Mouse (Mus musculus): ENCODE measurements around the gene Syp.

The Syp gene

DNA sequence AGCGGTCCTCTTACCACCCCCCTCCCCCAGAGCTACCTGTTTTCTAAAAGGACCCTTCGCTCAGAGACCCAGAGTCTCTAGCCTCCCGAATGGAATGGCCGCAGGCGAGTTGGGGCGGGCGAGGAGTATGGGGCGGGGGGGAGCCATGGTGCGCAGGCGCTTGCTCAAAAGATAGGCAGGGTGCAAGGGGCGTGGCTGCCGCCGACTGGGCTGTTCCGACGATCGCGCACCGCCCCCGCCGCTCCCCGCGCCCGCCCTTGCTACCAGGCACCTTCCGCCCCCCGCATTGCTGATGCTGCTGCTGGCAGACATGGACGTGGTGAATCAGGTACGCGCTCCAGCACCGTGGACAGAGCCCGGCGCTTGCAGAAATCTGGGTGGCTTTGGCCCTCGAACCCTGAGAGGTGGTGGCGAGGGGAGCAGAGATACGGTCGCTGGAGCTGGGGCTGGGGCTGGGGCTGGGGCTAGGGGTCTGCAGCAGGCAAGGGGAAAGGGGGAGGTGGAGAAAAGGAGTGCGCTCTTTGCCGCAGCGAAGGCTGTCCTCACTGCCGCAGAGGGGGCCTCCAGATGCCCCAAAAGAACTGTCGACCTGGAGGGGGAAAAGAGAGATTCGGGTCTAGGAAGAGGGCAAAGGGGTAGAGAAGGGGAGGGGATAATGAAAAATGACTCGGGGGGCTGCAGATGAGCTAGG lies at the start of gene Syp:
TSS of gene Syp (plus strand) at position 71 of the 691 bp plus-strand sequence.
- peak; percentile 87 for DNase-seq (ENCODE audit: low spot score)

DNA sequence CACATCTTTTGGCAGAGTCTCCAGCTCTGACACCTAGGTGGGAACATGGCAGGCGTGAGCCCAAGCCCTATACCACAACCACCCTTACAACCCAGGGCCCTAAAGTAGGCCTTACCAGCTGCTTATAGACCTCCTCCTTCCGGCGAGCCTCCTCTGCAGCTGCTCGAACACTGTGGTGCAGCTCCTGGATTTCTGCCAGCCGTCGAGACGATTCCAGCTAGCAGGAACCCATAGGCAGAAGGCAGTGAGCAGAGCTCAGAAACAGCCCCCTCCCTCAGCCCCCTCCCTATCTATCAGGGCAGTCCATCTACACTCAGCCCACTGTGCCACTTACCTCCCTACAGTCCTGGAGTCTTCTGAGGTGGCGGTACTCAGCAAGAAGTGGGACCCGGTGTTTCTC lies 42.9 kb upstream of the Syp start:
- DNase-seq (ENCODE audit: low spot score) = no peak

DNA sequence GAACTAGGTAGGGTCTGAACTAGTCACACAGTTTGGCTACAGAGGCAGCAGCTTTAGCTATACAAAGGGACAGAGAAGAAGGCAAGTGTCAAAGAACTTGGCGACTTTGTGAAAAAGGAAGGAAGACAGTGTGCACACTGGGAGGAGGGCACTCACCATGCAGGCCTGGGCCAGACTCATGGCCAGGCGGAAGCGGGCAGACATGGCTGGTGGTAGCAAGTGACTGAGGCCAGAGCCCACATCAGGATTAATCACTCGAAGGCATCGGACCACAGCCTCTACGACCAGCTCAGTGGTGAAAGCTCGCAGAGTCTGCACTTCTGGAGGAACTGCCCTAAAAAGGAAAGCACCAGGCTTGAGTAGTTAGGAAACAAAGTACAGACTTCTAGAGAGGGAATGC lies 34.3 kb upstream of the Syp start:
- DNase-seq (ENCODE audit: low spot score) = no peak

DNA sequence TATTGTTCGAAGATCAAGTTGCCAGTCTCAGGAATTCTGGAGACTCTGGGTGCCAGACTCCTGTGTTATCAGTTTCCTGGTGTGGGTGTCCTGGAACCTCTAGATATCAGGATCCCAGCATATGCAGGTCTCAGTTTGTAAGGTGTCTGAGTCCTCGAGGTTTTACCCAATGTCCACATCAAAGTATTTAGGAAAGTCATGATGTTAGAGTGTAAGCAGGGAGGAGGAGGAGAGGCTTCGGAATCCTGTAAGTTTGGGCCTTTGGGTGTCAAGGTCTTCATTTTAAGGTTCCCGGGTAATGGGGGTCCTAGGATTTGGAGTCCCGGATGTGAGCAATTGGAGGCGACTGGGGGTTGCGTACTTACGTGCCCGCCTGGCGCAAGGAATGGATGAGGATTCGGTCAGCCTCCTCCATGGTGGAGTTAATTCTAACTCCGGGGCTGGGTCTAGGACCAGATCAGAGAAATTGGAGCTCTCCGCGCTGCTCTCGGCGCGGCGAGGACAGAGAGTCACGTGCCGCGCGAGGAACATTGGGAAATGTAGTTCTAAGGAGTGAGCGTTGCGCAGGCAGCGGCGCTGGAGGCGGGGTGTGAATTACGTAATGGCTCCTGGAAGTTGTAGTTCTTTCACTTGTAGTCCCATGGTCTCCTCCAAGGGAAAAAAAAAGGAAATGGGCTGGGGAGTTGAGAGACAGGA lies 33.2 kb upstream of the Syp start, which contains the start of gene Ccdc22:
TSS of gene Ccdc22 (minus strand) at position 639 of the 696 bp plus-strand sequence.
- DNase-seq (ENCODE audit: low spot score) = peak; percentile 95

DNA sequence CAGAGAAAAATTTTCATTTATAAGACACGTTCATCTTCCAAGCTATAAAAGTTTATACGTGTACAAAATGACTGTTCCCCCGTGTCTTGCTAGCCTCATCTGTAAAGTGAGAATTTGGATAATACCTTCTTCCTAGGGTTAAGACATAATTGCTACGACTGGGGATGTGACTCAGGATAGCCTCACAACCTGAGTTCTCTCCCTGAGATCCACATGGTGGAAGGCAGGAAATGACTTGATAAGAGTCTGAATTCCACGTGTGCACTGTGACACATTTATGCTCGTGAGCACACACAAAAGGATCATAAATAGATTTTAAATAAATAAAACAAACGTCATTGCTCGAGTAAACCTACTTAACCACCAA lies 32.7 kb upstream of the Syp start:
- no peak for DNase-seq (ENCODE audit: low spot score)

DNA sequence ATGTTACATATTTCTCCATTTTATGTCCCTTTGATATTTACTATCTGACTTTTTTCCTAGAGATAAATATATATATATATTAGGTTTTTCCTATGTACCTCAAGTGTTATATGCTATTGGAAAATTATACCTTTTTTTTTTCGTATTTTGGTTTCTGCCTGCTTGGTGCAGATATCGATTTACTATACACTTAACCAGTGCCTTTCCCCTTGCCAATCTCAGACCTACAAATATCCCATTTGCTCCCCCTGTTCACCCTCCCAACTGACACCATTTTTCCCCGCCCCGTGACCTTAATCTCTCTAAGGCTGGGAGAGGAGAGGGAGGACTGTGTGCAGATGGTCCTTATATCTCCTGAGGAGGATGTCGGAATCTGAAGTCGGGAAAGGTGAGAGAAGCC lies 31.5 kb upstream of the Syp start, which contains the start of gene Cacna1f:
TSS of gene Cacna1f (plus strand) at position 301 of the 400 bp plus-strand sequence.
- DNase-seq (ENCODE audit: low spot score) = no peak

DNA sequence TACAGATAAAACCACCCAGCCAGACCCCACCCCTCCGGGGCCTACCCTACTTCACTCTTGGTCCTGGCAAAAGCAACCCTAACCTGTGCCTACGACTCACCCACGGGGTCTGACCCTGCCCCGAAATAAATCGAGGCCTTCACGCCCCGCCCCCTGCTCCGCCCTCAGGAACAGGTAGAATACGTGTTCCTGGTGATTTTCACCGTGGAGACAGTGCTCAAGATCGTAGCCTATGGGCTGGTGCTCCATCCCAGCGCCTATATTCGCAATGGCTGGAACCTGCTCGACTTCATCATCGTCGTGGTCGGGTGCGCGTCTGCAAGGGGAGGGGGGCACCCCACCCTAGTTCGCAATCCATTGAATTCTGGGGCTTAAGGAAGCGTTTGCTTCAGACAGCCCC lies 28.2 kb upstream of the Syp start:
- no peak for DNase-seq (ENCODE audit: low spot score)

DNA sequence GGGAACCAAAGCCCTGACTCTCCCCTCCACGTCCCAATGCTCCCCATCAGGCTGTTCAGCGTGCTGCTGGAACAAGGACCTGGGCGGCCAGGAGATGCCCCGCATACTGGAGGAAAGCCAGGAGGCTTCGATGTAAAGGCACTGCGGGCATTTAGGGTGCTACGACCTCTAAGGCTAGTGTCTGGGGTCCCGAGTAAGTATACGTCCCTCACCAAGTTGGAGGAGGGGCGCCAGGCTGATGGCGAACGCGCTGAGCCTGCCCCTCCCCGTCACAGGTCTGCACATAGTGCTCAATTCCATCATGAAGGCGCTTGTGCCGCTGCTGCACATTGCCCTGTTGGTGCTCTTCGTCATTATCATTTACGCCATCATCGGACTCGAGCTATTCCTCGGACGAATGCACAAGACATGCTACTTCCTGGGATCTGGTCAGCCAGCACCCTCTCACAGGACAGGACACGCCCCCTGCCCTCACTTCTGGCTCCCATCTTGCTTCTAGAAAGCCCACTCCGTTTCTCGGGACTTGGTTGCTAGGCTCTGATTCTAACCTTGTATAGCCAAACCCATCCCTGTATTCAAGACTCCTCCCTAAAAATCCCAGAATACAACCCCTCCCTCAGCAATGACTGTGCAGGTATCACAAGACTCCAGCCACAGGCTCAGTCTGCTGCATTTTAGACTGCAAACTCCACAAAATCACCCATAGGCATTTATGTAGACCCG lies 27.6 kb upstream of the Syp start:
- DNase-seq (ENCODE audit: low spot score) = peak; percentile 8

DNA sequence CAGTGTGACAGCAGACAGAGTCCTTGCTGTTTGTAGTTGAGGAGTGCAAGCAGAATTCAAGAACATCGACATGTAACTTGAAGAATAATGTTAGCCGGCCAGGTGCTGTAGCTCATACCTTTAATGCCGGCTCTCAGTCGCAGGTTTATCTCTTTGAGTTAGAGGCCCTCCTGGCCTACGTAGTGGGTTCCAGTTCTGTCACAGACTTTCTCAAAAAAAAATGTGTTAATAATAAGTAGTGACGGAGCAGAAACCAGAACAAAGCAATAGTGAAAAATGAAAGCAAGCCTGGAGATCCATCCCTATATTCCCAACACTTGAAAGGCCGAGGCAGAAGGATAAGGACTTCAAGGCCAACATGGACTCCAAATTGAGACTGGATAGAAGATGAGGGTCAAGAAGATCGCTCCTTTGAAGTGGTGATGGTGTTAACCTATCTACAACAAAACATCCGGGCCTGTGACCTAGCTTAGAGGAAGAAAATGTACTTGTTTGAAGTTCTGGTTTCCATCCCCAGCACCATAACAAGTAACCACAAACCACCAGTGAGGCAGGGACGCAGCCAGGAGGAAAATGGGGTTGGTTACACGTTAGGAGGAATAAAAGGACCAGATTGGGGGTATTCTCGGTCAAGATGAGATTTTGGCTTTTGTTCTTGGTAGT lies 20.3 kb upstream of the Syp start:
- no peak for DNase-seq (ENCODE audit: low spot score)

DNA sequence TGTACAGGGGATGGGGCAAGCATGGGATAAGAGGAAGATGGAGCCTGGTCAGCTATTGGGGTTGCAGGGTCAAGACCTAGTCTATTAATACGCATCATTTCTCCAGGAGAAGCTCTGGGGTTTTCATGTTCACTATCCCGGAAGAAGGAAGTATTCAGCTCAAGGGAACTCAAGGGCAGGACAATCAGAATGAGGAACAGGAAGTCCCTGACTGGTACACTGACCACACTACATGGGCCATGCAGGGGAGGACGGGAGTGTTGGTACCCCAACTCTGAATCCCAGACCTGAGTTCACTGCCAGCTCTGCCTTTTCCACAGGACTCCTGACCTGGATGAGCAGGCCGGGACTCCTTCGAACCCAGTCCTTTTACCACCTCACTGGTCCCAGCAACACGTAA lies 5.7 kb upstream of the Syp start:
- no peak for DNase-seq (ENCODE audit: low spot score)

DNA sequence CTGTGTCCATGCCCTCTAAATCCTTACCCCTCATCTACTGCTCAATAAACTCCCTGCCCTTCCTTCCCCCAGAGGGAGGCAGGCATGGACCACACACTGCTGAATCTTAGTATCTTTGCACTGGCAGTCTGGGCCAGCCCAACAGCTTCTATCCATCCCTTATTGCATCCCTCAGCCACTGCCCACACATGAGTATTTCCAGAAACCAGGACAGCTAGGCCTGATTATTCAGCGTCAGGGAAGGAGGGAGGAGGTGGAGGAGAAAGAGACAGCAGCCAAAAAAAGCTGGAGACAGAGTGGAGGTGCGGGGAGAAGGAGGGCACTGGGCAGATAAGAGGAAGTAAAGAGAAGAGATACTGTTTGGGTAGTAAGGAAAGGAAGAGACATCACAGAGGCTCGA lies 3.2 kb upstream of the Syp start:
- DNase-seq (ENCODE audit: low spot score) = no peak

DNA sequence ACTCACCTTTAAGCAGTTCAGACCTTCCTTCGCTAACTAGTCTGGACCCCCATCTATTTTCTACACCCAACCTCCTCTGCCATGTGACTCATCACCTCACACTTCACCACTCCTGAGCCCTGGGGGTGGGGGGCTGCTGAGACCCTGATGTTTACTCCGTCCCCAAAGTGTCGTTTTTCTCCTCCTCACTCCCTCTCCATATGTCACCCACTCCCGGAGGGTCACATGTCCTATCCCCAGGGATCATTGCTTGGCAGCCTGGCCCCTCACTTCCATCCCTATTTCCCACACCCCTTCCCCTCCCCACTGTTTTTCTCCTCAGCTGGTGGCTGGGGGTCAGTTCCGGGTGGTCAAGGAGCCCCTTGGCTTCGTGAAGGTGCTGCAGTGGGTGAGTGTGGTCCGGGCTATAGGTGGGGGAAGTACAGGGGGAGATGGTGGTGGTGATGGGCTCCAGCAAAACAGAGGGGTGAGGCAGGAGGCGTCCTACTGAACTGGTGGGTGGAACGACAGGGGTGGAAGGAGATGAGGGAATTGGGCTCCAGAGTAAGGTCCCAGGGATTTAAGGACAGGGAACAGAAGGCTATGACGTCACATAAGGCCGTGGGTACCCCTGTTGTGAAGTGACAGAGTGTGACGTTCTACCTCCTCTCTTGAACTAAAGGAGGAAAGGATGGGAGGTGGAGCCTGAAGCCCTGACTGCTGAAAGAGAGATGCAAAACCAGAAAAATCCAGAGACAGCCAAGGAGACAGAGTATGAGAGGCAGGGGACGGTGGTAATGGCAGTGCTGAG lies 1.5 kb downstream of the Syp start:
- DNase-seq (ENCODE audit: low spot score) = no peak

DNA sequence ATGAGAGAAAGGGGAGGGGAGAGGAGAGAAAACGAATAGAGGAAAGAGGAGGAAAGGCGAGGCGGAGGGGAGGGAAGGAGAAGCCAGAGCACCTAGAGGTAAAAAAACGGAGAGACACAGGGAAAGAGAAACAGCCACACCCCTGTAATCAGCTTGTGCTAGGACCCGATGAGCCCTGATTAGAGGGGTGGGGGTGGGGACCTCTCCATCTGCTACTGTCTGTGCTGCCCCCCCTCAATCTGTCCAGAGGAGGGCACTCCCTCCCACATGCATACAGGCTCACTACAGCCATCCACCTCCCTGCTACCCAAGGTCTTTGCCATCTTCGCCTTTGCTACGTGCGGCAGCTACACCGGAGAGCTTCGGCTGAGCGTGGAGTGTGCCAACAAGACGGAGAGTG lies 2.5 kb downstream of the Syp start:
- DNase-seq (ENCODE audit: low spot score) = no peak

DNA sequence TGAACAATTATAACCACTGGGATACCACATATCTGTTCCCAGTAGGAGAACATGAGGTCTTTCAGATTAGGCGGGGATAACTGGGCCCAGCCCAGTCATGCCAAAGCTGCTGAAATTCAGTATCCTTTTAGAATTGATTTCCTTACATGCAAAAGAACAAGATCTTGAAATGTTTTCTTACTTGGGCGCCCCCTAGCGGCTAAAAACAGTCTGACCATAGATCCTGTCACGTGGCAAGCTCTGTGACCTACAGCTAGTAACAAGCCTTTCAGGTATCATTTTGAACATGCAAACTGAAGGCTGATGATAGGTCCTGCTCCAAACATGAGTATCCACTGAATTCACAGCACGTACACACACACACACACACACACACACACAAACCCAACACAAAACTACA lies 7.1 kb downstream of the Syp start:
- DNase-seq (ENCODE audit: low spot score) = peak; percentile 68

DNA sequence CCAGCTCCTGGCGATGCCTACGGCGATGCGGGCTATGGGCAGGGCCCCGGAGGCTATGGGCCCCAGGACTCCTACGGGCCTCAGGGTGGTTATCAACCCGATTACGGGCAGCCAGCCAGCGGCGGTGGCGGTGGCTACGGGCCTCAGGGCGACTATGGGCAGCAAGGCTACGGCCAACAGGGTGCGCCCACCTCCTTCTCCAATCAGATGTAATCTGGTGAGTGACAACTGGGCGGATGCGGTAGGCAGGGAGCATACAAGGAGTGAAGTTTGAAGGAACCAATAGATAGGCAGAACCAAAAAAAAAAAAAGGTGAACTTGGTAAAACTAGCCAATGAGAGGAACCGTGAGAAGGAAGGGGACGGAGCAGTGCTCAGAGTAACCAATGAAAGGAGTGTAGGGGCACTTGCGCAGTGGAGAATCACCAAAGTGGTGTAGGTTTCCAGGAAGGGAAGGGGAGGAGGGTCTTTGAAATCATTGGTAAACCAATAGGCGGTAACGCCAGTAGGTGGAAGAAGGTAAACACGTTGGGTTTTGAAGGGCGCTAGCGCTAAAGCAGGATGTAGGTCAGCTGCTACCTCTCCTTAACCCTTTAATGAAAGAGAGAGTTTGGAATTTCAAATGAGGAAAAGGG lies 10.5 kb downstream of the Syp start:
- peak; percentile 90 for DNase-seq (ENCODE audit: low spot score)

DNA sequence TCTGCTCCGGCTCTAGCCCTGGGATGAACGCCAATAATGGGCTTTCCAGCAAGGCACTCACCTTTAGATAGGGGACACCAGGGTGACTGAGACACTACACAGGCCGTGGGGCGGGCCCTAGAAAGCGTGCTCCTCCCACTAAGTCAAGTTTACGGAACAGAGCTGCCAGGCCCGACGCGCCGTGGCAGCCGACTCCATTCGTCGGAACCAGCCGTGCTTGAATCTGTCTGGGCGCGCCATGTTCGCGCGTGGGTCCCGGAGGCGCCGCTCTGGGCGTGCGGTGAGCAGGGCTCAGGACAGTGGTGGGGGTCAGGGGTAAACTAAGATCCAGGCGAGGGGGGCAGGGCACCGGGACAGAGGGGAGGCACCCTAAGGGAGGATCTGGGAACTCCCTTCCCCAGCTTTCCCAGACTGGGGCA lies 19.0 kb downstream of the Syp start, which contains the start of gene Prickle3:
TSS of gene Prickle3 (plus strand) at position 40 of the 419 bp plus-strand sequence.
- DNase-seq (ENCODE audit: low spot score) = peak; percentile 30

DNA sequence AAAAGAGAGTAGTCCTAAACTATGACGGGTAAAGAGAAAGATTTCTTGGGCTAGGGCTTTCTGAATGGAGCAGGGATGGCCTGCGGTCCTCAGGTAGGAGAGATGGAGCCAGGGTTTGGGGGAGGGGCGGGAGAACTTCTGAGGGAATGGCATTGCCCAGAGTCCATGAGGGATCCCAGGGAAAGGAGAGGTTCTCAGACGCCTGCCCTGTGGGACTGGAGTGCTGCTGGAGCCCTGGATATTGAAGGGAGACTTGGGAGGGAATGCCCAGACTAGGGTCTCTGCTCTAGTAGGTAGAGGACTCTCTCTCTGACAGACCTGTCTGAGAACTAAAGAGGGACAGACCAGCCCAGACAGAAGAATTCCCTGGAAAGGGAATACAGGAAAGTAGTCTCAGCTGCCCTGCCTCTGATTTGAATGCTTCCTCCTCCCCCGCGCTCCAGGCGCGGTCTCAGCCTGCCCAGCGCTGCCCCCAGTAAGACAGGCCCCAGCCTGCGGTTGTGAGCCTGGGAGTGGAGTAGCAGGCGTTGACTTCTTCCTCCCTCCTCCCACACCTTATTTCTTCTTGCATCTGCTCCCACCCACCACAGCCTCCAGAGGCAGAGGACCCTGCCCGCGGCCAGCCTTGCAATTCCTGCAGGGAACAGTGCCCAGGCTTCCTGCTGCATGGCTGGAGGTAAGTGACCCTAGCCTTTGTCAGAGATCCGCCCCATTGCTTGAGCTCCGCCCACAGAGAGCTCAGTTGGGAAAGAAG lies 19.9 kb downstream of the Syp start:
- peak; percentile 72 for DNase-seq (ENCODE audit: low spot score)

DNA sequence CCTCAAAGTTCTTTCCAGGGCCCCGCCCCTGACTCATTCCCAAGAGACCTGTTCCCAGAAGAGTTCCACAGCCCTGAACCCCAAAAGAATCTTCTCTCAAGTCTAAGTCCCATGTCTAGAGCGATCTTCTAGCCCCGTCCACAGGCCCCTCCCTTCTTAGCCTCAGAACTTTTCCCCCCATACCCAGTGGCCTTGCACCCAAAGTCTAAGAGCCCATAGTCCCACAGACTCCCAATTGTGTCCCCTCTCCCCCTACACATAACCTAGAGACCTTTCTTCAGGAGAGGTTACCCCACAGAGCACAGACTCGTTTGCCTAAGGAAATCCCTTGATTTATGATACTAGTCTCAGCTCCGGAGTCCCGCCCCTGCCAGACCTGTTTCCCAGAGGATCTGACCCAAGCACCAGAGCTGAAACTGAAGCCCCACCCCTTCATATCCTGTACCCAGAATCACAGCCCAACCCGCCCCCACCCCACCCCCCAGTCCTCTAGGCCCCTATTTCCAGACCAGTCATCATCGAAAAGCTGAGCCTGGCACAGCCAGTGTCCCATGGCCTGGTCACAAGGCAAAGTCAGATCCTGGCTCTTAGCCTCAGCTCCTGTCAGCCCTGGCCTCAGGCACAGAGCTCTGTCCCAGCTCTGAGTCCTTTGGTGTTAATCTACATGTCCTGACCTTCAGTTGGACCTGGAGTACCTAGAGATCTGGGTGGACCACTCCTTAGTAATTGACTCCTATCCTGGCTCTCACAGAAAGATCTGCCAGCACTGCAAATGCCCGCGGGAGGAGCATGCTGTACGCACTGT lies 20.7 kb downstream of the Syp start:
- DNase-seq (ENCODE audit: low spot score) = no peak

DNA sequence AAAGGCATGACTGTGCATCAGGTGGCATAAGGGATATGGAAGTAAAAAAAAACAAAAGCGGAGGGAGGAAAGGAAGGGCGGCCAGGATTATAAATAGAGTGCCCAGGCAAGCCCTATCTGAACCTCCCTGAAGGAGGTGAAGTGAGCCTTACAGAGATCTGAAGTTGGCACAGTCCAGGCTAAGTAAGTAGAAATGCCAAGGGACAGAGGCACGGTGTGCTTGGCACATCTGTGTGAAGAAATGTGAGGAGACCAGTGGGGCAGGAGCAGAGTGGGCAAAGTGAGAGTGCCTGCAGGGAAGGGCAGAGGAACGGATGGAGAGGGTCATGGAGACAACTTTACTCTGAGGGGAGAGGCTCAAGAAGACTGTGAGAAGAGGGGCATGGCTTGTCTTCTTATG lies 22.8 kb downstream of the Syp start:
- no peak for DNase-seq (ENCODE audit: low spot score)

DNA sequence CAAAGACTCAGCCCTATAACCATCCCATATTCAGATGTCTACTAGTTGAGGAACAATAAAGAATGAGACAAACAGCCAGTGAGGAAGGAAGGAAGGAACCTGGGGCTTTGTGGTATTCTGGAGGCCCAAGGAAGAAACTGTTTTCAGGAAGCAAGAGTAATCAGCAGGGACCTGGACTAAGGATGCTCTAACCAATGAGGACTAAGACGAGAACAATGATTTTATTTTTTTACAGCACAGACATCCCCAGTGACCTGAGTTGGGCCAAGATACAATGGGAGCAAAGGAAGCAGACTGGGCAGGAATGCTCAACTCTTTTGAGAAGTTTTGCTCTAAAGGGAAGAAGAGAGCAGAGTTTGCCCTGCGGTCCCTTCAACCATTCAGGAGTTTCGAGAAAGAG lies 24.7 kb downstream of the Syp start:
- DNase-seq (ENCODE audit: low spot score) = no peak
